Mouse (Mus musculus) embryonic fibroblast, embryonic 13.5 days (primary cell): Measurements from ENCODE around the gene Ccdc88b. TPM values are rescaled to one million over a fixed set of nuclear protein-coding genes. Genes with fewer than 3 reads are reported as not detected.

Experiments
- H3K27ac ChIP-seq: 2 replicates; pipeline ENCODE4 v1.5.1; 2012; ENCODE audit warnings: low read length, control low read depth, inconsistent platforms; ENCODE audit not compliant: insufficient read depth
- H3K4me1 ChIP-seq: 2 replicates; pipeline ENCODE4 v1.6.1; 2011; ENCODE audit warnings: low read length; ENCODE audit not compliant: control insufficient read depth, insufficient read depth
- H3K4me3 ChIP-seq: 2 replicates; pipeline ENCODE4 v1.5.1; 2011; ENCODE audit warnings: mild to moderate bottlenecking, control low read depth, low read length; ENCODE audit not compliant: insufficient read depth
- CTCF ChIP-seq: IDR thresholded peaks from 2 replicates; pipeline ENCODE4 v1.5.1; 2011; ENCODE audit warnings: mild to moderate bottlenecking, control low read depth, low read length, moderate library complexity, borderline replicate concordance; ENCODE audit not compliant: insufficient read depth
- POLR2A ChIP-seq: IDR thresholded peaks from 2 replicates; pipeline ENCODE4 v1.6.1; 2011; ENCODE audit warnings: low read depth, mild to moderate bottlenecking, control low read depth, low read length, moderate library complexity
- polyA plus RNA-seq: library from polyadenylated mRNA; stranded (reverse); fragments of >200 nt; gene quantifications from 2 replicates; pipeline ENCODE4 v1.2.4, GENCODE M21; 2011; ENCODE audit warnings: low read depth; ENCODE audit not compliant: missing spikeins, insufficient read length

Gene Ccdc88b
- polyA plus RNA-seq, 1 experiment: 0.18 TPM

DNA sequence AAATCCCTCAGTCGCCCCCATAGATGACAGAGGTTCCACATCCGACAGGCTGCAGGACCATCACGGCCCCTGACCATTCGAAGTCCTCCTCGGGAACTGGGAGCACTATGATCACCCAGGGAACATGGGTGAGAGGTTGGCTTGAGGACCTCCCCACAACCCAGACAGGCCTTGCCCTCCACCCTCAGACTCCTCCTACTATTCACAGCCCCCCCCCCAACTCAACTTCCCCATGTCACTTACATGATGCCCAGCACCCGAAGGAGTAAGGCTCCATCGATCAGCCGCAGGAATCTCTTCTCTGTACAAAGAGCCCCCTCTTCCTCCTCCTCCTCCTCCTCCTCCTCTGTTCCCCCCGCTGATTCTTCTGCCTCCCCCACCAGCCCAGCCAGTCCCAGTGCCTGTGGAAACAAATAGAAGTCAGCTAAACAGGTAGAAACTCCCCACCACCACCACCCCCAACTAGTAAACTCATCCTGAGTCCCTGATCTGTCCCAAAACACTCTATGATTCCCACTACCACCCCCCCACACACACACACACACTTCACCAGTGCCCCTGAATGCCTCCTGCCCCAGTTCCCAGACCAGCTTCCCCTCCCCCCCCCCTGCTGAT is 513 bp downstream of the Ccdc88b start:
- Histone ChIP-seq H3K4me3 (no peak overlapping the region), H3K4me1 (0 out of 2 replicates have a peak, but pooled peaks cover 2% of the 10 kb centered on the region), H3K27ac (no peak overlapping the region)
- TF ChIP-seq POLR2A (no peak), CTCF (no peak)

DNA sequence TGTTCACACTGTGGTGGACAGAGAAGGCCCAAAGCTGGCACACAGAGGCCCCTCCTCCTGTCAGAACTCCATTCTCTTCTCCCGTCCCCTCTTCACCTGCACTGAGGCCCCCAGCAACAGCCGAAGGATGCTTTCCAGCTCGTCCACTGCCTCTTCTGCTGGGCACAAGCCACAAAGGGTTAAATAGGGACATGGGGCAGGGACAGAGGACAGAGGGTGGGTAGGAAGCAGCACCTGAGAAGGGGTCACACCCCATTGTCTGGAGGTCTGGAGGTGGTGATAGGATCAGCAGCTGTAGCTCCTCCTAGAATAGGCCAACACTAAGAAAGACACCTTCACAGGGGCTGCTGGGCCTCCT is 1.0 kb downstream of the Ccdc88b start:
- H3K4me1 ChIP-seq: 0 out of 2 replicates have a peak, but pooled peaks cover 2% of the 10 kb centered on the region
- TF ChIP-seq CTCF (no peak), POLR2A (no peak)
- no peak overlapping the region for H3K4me3 ChIP-seq
- H3K27ac ChIP-seq: no peak overlapping the region

DNA sequence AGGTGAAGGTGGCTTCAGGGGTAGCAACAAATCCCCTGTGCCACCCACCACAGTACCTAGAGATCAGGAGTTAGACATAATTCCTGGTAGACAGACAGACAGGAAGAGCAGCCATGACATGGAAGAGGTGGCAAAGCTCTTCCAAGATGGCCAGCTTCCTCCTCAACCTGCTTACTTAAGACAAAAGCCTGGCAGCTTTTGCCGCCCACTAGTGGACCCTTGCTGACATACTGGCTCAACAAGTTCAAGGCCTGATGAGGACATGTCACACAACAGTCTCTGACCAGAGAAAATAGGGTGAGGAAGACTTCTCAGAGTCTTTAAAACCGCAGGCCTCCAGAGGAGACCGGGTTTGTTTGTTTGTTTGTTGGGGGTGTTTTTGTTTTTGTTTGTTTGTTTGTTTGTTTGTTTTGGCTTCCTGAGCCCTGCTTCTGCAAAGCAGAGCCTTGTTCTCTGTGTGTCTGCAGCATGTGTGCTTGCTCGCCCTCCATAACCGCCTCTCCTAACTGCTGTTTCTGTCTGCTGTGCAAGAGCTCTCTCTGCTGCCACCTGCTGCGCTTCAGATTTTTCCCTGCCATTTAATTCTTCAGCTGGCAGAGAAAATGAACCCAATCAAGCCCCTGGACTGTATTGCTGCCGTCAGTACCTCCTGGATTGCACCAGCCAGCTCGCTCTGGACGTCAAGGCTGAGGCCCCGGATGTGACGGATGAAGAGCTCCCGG is 1.6 kb downstream of the Ccdc88b start:
- 0 out of 2 replicates have a peak, but pooled peaks cover 2% of the 10 kb centered on the region for H3K4me1 ChIP-seq
- TF ChIP-seq CTCF (peak; percentile 48; the same call in 1 of the 2 replicates), POLR2A (no peak)
- no peak overlapping the region for H3K4me3 ChIP-seq
- H3K27ac ChIP-seq: no peak overlapping the region

DNA sequence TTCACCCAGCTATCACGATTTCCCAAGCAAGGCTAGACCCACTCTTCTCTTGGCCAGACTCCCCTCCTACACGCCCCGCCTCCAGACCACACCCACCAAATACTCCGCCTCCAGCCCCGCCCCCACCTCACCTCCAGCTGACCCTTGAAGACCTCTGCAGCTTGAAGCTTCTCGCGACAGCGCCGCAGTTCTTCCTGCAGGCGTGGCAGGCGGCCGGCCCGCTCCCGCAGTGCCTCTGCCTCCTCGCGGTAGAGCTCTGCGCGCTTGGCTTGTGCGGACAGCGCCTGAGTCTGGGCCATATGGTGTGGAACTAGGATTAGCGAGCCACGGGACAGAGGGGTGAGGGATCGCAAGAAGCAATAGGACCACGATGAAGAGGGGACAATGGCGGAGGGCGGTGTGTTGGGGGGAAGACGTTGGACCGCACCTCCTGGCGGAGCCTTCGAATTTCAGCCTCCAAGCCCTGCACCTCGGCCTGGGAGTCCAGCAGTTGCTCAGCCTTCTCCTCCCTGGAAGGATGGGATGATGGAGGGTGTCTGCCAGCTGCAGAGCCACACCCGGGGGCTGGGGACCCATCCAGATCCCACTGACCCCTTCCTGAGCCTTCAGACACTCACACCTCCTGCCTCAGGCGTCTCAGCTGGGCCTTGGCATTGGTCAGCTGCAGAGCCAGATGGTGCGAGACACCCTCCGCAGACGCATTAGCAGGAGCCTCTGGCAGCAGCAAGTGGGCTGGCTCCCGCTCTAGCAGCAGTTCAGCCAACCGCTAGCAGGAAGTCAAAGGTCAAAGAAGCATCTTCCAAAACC is 2.6 kb downstream of the Ccdc88b start:
- TF ChIP-seq CTCF: no peak
- TF ChIP-seq POLR2A: no peak
- H3K27ac ChIP-seq: no peak overlapping the region
- no peak overlapping the region for H3K4me3 ChIP-seq
- 0 out of 2 replicates have a peak, but pooled peaks cover 2% of the 10 kb centered on the region for H3K4me1 ChIP-seq

DNA sequence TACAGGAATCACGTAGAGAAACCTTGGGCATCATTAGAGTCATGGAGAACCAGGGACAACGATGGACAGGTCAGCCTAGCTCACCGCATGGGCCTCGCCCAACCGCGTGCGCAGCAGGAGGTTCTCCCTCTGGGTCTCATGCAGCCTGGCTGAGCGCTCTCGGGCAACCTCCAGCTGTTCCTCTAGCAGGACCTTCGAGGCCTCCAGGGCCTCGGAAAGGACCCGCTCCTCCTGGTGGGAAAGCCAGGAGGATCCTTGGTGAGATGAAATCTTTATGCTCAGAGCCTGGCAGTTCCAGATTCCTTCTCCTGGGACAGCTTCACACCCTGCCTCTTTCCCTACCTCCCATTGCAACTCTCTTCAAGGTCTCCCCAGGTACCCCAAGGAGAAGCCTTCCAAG is 3.4 kb downstream of the Ccdc88b start:
- TF ChIP-seq CTCF: no peak
- no peak for TF ChIP-seq POLR2A
- no peak overlapping the region for H3K27ac ChIP-seq
- H3K4me1 ChIP-seq: 0 out of 2 replicates have a peak, but pooled peaks cover 2% of the 10 kb centered on the region
- no peak overlapping the region for H3K4me3 ChIP-seq

DNA sequence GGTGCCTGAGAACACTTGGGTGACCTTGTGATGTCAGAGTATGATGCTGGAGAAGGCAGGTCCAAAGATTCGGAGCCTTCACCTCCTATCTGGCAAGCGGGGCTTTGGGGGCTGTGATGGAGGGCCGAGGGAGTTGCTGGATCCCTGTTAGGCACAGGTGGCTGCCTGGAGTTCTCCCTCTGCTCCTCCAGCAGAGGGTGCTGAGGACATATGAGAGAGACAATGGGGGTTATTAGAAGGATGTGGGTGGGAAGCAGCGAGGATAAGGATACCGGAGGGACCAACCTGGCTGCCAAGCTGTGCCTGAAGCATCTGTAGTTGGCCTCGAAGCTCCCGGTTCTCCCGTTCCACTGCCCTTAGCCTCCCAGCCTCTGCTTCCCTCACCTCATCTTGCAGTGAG is 4.1 kb downstream of the Ccdc88b start:
- TF ChIP-seq CTCF (no peak), POLR2A (no peak)
- Histone ChIP-seq H3K27ac (no peak overlapping the region), H3K4me1 (0 out of 2 replicates have a peak, but pooled peaks cover 2% of the 10 kb centered on the region), H3K4me3 (no peak overlapping the region)

DNA sequence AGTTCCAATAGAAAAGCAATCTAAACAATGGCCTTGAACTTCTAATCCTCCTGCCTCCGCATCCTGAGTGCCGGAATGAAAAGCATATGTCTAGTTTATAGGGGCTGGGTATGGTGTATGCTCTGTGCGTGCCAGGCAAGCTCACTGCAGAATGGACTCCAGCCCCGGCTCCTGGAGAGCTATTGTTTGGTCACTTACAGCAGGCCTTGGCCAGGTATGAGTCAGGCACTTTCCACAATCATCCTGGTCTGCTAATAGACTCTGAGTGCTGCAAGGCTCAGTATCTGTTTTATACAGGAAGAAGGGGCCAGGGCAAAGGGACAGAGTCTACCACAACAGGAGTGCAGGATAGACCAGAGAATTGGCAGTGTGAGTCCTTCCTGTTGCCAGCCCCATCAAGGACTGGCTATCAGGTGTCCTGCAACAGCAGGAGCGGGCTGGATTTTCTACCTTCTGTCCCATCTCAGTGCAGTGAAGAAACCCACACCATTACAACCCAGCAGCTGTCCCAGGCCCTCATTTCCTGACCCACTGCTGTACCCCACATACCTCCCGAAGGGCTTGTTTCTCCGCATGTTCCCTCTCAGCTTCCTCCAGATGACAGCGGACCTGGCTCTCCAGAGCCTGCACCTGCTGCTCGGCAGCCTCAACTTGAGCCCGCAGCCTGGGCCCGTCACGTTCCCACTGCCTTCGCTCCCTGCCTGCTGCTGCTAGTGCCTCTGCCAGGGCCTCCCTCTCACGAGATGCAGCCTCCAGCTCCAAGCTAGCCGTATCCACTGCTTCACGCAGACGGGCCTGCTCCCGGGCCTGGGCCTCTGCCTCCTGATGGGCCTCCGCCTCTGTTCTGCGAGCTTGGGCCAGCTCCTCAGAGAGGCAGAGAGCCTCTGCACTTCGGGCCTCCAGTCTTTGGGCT is 5.4 kb downstream of the Ccdc88b start:
- H3K4me3 ChIP-seq: no peak overlapping the region
- TF ChIP-seq CTCF (no peak), POLR2A (no peak)
- no peak overlapping the region for H3K27ac ChIP-seq
- H3K4me1 ChIP-seq: peaks cover 2% of the 10 kb centered on the region; the same call in 1 of the 2 replicates

DNA sequence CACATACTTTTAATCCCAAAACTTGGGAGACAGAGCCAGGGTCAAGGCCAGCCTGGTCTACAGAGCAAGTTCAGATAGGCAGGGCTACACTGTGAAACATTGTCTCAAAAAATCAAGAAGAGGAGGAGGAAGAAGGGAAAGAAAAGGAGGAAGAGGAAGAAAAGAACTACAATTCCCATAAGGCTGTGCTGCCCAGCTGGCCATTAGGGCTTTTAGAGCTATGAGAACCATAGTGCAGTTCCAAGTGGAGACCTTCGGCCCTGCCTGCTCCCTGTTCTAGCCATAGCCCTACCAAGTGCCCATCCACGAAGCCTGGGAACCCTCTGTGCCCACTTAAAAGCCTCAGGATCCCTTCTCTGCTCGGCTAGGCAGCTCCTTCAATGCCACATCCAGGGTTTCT is 6.5 kb downstream of the Ccdc88b start:
- TF ChIP-seq CTCF: no peak
- no peak for TF ChIP-seq POLR2A

DNA sequence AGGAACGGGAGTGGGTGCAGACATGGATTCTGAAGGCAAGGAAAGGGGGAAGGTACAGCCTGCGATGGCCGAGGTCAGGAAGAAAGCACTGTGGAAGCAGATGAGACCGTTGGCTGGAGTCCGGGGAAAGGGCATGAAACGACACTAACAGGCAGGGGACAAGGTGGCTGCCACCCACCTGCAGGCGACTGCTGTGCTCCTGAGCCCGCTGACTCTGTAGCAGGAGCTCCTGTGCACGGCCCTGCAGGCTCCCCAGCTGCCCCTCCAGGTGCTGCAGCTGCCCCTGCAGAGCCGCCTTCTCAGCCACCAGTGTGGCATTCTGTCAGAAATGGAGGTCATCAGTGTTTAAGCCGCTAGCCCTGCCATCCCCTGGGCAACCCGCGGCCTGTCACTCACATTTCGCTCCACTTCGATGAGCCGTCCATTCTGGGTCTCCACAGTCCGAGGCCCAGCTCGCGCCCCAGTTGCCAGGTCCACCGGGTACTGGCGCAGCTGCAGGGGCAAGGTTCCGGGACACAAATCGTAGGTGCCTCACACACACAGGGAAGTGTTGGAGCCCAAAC is 8.4 kb downstream of the Ccdc88b start:
- Histone ChIP-seq H3K27ac (no peak overlapping the region), H3K4me3 (no peak overlapping the region), H3K4me1 (no peaks in the 10 kb centered on the region; the same call in 1 of the 2 replicates)
- TF ChIP-seq CTCF (no peak), POLR2A (no peak)

More for the DNA sequence above, 6.5 kb downstream of the Ccdc88b start:
- Histone ChIP-seq H3K27ac (no peak overlapping the region), H3K4me1 (peaks cover 2% of the 10 kb centered on the region; the same call in 1 of the 2 replicates), H3K4me3 (no peak overlapping the region)
